Mouse (Mus musculus): ENCODE measurements around the gene Tpst2. TPM values are rescaled to one million over a fixed set of nuclear protein-coding genes. Genes with fewer than 3 reads are reported as not detected.

The Tpst2 gene
- polyA plus RNA-seq, 1 experiment: 37.6 TPM

DNA sequence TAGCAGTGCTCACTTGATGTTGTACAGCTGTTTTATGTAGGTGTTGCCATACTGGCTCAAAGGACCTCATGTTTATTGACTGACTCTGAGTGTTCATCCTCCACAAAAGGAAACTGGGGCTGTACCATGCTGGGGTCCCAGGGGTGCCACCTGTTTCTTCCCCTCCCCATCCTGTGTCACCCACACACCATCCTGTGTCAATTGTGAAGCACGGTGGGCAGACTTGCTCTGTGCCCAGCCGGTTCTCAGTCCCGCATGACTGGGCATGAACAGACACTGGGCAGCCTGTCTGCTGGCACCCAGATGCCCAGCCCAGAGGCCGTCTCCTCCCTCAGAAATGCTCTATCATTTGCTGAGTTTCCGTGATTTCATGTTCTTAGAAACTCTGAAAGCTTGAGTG is 15.4 kb downstream of the Tpst2 start:
- Histone ChIP-seq H3K4me3 (ENCODE audit: insufficient read depth, low read depth, low read length) (no peak overlapping the region), H3K4me1 (ENCODE audit: control insufficient read depth, insufficient read depth, low read length) (peaks cover 27% of the 10 kb centered on the region), H3K27ac (ENCODE audit: insufficient read depth, low read depth, low read length) (no peak overlapping the region), H3K36me3 (ENCODE audit: control insufficient read depth, insufficient read depth, low read length) (no peaks in the 10 kb centered on the region), H3K27me3 (replicated peaks; ENCODE audit: control insufficient read depth, insufficient read depth, low read length) (no peaks in the 10 kb centered on the region)
- TF ChIP-seq CTCF (conservative IDR thresholded peaks at IDR 0.05; ENCODE audit: insufficient read depth, insufficient read length, low read depth, low read length): no peak
- TF ChIP-seq POLR2A (IDR thresholded peaks at IDR 0.05; ENCODE audit: low read depth, low read length): no peak
- DNase-seq: peak; percentile 63
- WGBS: 41% methylated on average over 5 of the region's 5 CpGs

DNA sequence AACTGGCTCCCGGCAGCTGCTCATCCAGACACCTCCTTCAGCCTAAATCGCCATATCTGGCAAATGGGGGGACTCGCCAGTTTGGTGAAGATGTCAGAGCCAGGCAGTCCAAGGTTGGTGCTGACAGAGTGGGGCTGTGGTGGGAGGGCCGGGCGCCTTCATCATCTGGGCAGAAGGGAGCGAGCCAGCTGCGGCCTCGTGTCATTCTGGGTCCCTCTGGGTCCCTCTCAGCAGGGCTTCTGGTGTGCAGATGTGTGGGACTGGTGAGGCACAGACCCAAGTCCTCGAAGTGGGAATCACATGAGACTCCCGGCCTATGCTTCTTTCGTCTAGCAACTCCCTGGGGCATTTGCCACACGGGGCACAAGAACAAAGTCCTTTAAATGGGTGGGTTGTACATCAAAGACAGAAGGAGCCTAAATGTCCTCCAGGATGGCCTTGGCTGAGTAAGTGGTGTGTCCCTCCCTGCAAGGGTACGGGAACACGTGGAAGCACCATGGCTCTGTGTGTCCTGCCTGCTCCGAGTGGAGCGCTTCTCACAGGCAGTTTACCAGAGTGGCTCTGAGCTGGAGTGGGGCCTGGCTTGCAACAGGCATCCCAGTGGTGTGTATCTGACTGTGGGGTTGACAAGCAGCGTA is 16.0 kb downstream of the Tpst2 start:
- Histone ChIP-seq H3K36me3 (ENCODE audit: control insufficient read depth, insufficient read depth, low read length) (no peaks in the 10 kb centered on the region), H3K4me1 (ENCODE audit: control insufficient read depth, insufficient read depth, low read length) (peaks cover 23% of the 10 kb centered on the region), H3K4me3 (ENCODE audit: insufficient read depth, low read depth, low read length) (no peak overlapping the region), H3K27ac (ENCODE audit: insufficient read depth, low read depth, low read length) (no peak overlapping the region), H3K27me3 (replicated peaks; ENCODE audit: control insufficient read depth, insufficient read depth, low read length) (no peaks in the 10 kb centered on the region)
- TF ChIP-seq POLR2A (IDR thresholded peaks at IDR 0.05; ENCODE audit: low read depth, low read length) (no peak), CTCF (conservative IDR thresholded peaks at IDR 0.05; ENCODE audit: insufficient read depth, insufficient read length, low read depth, low read length) (no peak)
- WGBS: 64% methylated on average over 17 of the region's 17 CpGs
- DNase-seq: no peak

DNA sequence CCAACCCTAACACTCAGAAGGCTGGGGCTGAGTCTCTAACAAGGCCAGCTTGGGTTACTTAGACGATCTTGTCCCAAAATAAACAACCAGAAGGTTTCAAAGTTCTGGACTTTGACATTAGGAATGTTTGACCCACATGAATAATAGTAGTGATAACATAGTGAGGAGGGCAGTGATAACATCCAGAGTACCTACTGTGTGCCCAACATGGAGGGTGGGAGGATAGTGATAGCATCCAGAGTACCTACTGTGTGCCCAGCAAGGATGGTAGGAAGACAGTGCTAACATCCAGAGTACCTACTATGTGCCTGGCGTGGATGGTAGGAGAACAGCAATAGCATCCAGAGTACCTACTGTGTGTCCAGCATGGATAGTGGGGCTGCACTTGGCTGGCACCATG is 17.3 kb downstream of the Tpst2 start:
- H3K36me3 ChIP-seq (ENCODE audit: control insufficient read depth, insufficient read depth, low read length): no peaks in the 10 kb centered on the region
- 60% methylated on average over 2 of the region's 2 CpGs for WGBS
- H3K4me1 ChIP-seq (ENCODE audit: control insufficient read depth, insufficient read depth, low read length): peaks cover 24% of the 10 kb centered on the region
- H3K27me3 ChIP-seq (replicated peaks; ENCODE audit: control insufficient read depth, insufficient read depth, low read length): no peaks in the 10 kb centered on the region
- no peak for TF ChIP-seq POLR2A (IDR thresholded peaks at IDR 0.05; ENCODE audit: low read depth, low read length)
- TF ChIP-seq CTCF (conservative IDR thresholded peaks at IDR 0.05; ENCODE audit: insufficient read depth, insufficient read length, low read depth, low read length): no peak
- no peak overlapping the region for H3K27ac ChIP-seq (ENCODE audit: insufficient read depth, low read depth, low read length)
- DNase-seq: no peak
- no peak overlapping the region for H3K4me3 ChIP-seq (ENCODE audit: insufficient read depth, low read depth, low read length)

DNA sequence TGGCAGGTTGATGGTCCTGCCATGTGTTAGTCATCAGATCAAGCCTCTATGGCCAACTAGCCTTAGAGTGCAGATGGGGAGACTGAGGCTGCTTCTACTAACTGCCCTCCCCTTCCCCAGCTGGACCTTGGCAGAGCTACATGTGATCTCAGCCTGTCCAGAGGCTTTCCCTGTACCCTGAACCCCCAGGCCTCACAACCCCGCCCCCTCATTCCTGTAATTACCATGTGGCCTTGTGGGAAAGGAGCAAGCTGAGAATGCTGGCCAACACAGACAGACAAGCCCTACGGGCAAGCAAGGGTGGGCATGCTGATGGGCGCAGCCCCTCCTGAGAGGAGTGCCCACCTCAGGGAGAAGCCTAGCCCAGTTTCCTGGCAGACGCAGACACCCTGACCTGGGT is 18.2 kb downstream of the Tpst2 start:
- H3K27ac ChIP-seq (ENCODE audit: insufficient read depth, low read depth, low read length): no peak overlapping the region
- no peaks in the 10 kb centered on the region for H3K27me3 ChIP-seq (replicated peaks; ENCODE audit: control insufficient read depth, insufficient read depth, low read length)
- 72% methylated on average over 4 of the region's 4 CpGs for WGBS
- no peak overlapping the region for H3K4me3 ChIP-seq (ENCODE audit: insufficient read depth, low read depth, low read length)
- H3K4me1 ChIP-seq (ENCODE audit: control insufficient read depth, insufficient read depth, low read length): peaks cover 24% of the 10 kb centered on the region
- TF ChIP-seq POLR2A (IDR thresholded peaks at IDR 0.05; ENCODE audit: low read depth, low read length) (no peak), CTCF (conservative IDR thresholded peaks at IDR 0.05; ENCODE audit: insufficient read depth, insufficient read length, low read depth, low read length) (no peak)
- no peaks in the 10 kb centered on the region for H3K36me3 ChIP-seq (ENCODE audit: control insufficient read depth, insufficient read depth, low read length)
- no peak for DNase-seq

DNA sequence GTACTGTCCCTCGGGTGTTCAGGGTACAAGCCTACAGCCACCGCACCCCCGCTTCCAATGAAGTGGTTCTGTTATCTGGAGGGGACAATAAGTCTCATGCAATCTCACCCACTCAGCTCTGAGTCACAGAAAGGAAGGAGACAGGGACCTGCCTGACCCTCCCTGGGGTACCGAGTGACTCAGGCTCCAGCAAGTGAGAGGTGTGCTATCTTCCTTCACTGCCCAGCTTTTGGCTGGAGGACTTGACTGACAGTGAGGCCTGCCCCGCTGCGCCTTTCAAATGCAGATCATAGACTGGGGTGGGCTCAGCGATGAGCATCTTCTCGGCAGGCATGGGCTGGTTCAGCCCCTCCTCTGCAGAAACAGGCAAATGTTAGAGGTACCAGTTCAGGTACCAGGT is 18.7 kb downstream of the Tpst2 start:
- TF ChIP-seq POLR2A (IDR thresholded peaks at IDR 0.05; ENCODE audit: low read depth, low read length): no peak
- TF ChIP-seq CTCF (conservative IDR thresholded peaks at IDR 0.05; ENCODE audit: insufficient read depth, insufficient read length, low read depth, low read length): no peak
- Histone ChIP-seq H3K27me3 (replicated peaks; ENCODE audit: control insufficient read depth, insufficient read depth, low read length) (no peaks in the 10 kb centered on the region), H3K4me3 (ENCODE audit: insufficient read depth, low read depth, low read length) (no peak overlapping the region), H3K36me3 (ENCODE audit: control insufficient read depth, insufficient read depth, low read length) (no peaks in the 10 kb centered on the region), H3K4me1 (ENCODE audit: control insufficient read depth, insufficient read depth, low read length) (peaks cover 24% of the 10 kb centered on the region), H3K27ac (ENCODE audit: insufficient read depth, low read depth, low read length) (no peak overlapping the region)
- WGBS: 76% methylated on average over 8 of the region's 8 CpGs
- no peak for DNase-seq

DNA sequence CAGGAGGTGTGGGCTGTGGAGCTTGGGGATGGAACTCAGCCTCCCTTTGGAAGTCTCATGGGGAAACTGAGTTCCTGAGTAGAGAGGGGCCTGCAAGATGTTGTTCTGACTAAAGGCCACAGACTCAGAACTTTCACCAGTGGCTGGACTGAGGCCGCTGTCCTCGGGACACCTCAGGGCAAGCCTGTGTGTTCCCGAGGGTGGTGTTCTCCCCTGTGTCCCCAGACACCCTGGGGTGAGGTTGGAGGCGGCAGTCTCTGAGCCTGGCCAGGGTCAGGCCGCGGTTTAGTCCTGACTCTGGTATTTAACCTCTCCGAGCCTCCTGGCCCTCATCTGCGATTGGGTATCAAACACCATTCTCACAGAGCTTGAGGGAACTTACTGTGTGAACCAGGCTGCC is 19.1 kb downstream of the Tpst2 start:
- Histone ChIP-seq H3K36me3 (ENCODE audit: control insufficient read depth, insufficient read depth, low read length) (no peaks in the 10 kb centered on the region), H3K4me1 (ENCODE audit: control insufficient read depth, insufficient read depth, low read length) (peaks cover 24% of the 10 kb centered on the region), H3K27ac (ENCODE audit: insufficient read depth, low read depth, low read length) (no peak overlapping the region), H3K4me3 (ENCODE audit: insufficient read depth, low read depth, low read length) (no peak overlapping the region), H3K27me3 (replicated peaks; ENCODE audit: control insufficient read depth, insufficient read depth, low read length) (no peaks in the 10 kb centered on the region)
- DNase-seq: no peak
- WGBS: 65% methylated on average over 8 of the region's 8 CpGs
- TF ChIP-seq CTCF (conservative IDR thresholded peaks at IDR 0.05; ENCODE audit: insufficient read depth, insufficient read length, low read depth, low read length): no peak
- no peak for TF ChIP-seq POLR2A (IDR thresholded peaks at IDR 0.05; ENCODE audit: low read depth, low read length)

DNA sequence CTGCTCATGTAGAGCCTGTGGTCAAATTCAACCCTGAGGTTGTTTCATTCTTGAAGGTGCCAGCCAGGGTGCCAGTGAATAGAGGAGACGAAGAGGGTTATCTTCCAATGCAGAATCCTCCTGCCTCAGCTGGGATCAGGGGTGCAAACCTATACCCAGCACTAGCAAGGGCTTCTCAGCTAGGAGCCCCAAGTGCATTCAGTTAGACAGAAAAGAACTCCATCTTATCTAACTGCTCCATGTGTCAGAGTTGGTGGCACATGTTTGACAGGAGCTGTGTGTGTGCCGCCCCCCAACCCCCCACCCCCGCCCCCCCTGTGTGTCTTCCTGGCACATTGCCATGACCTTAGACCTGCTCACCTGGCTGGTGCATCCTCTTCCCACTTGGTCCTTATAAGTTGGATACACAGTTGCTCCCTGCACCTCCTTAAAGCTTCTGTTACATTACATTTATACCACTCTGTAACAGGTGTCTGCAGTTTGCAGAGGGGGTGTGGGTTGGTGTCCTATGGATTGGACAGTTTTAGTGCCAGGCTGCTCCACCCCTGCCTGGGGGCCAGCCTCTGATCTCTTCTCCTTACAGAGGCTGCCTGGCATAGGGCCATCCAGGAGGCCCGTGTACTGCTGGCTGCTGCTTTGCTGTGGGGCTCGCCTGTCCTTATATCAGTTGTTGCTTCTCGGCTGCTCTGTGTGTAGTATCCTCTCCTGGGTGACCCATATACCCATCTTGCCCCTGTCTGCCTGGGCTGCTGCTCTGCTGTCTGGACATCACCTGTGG is 20.1 kb downstream of the Tpst2 start:
- no peak for TF ChIP-seq POLR2A (IDR thresholded peaks at IDR 0.05; ENCODE audit: low read depth, low read length)
- no peak for TF ChIP-seq CTCF (conservative IDR thresholded peaks at IDR 0.05; ENCODE audit: insufficient read depth, insufficient read length, low read depth, low read length)
- Histone ChIP-seq H3K4me3 (ENCODE audit: insufficient read depth, low read depth, low read length) (no peak overlapping the region), H3K27me3 (replicated peaks; ENCODE audit: control insufficient read depth, insufficient read depth, low read length) (no peaks in the 10 kb centered on the region), H3K27ac (ENCODE audit: insufficient read depth, low read depth, low read length) (no peak overlapping the region), H3K36me3 (ENCODE audit: control insufficient read depth, insufficient read depth, low read length) (no peaks in the 10 kb centered on the region), H3K4me1 (ENCODE audit: control insufficient read depth, insufficient read depth, low read length) (peaks cover 24% of the 10 kb centered on the region)
- DNase-seq: no peak
- 60% methylated on average over 6 of the region's 6 CpGs for WGBS

Measured in kidney, adult 2 months (tissue).